Mouse (Mus musculus): ENCODE measurements around the gene Dhx33.

The Dhx33 gene

DNA sequence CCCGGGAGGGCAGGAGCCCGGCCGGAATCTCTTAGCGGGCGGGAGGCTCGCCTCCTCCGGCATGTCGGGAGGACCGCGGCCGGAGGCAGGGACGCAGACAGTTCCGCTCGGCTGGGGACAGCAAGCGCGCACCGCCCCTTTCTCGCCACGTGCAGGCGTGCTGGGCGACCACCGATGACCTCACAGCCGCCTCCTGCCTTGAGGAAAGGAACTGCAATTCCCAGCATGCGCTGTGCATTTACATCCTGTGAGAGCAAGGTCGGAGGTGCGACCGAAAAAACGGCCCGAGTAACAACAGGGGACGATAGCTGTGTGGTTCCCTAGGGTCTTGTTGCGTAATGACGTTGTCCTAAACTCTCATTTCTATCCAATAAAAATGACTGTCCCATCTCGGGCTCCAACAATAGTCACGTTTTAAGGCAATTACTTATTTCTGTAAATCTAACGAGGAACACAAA is at the start of gene Dhx33:
Dhx33 (minus strand) TSS at position 122 of the 458 bp plus-strand sequence.
- peak; percentile 95 for DNase-seq

- DNase-seq, result no peak
Observed at GRCm38 (mm10) chr11:71052554-71052953, 48.3 kb upstream of the Dhx33 start.

- no peak for DNase-seq
Observed at GRCm38 (mm10) chr11:71039526-71040298, 35.5 kb upstream of the Dhx33 start.

DNA sequence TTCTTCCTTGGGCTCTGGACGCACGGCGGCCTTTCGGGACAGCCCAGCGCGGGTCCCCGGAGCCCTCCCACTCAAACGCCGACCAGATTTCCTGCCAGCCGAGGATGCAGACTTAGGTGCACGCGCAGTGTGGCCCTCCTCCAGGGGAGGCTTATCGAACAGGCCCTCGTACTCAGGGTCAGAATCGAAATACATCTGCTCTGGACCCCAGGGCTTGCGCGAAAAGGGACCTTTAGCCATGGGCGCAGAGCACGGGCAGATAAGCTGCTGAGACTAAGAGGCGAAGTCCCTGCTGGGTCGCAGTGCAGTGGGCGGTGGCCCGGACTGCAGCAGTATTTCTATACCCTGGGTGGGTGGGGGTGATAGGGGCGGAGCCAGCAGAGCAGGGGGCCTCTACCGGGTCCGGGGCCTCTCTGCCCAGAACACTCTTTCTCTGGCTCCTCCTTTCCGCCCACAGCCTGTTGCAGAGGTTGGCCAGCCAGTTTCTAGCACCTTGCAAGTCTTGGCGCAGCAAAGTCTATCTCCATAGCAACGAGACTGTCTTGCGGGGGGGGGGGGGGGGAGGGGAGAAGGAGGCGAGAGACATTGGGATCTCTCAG is 29.0 kb upstream of the Dhx33 start, which contains the start of gene 6330403K07Rik:
6330403K07Rik (minus strand) TSS at position 351 of the 599 bp plus-strand sequence.
- no peak for DNase-seq

DNA sequence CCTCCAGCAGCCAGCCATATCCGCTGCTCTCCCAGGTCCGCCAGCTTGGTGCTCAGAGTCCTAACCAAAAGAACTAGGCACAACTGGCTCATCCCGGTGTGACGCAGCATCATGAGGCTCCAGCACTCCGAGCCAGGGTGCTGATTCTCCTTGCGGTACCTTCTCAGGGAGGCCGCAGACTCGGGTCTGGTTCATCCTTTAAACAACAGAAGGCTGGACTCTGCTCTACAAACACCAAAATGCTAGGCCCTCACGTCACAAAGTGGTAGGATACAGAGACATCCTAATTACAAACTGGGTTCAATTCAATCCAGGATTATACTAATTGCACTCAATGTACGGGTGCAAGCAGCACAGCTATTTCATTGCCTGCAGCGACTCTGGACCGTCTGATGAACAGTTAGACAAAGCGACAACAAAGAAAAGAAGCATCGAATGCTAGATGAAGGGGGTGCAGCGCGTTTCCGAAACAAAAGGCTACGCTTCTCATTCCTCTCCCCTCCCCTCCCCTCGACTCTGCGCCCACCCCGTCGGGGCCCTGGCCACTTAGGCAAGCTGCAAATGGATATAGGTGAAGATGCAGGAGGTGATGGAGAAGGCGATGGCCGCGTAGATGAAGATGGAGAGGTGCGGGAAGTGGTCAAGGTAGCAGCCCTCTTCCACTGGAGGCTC is 28.4 kb upstream of the Dhx33 start:
- DNase-seq, result no peak

DNA sequence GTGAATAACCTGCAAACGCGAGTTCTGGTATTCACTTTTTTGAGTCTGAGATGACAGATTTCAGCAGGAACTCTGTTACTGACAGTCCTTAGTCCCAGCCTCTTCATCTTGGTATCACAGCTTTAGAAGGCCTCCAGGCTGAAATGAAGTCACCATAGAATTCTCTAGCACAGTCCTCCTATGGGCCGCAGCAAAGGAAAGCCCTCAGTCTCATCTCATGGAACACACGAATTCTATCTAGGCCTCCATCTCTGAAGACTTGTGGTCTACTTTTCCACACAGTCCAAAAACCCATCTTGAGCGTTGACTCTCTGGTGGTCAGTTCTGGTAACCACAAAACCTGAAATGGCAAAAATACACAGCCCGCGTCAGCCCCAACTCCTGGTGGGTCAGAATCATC is 27.8 kb upstream of the Dhx33 start:
- DNase-seq, result no peak

DNA sequence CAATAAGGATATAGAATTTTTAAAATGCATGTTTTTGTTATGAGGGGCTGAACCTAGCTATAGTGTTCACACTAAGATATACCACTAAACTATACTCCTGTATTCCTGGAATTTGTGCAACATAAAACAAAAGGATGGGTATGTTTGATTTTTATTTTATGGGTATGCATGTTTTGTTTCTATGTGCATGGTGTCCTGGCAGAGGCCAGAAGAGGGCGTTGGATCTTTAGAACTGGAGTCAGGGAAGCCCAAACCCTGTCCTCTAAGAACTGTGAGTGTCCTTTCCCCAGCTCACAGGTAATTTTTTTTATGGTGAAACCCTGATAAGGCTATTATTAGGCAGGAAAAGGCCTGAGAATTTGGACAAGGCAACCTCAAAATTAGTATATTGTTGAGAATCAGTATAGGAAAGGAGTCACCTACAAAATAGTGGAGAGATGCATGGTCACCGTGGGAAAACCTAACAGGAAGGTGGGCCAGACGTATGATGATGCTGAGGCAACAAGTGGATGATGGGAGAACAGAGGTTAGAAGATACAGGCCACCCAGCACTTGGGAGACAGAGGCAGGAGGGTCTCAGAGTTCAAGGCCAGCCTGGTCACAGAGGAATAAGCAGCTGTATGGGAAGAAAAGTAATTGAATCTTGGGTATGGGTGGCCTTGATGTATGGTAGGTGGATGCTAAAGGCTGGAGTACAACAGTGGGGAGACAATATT is 25.3 kb upstream of the Dhx33 start:
- DNase-seq, result no peak

DNA sequence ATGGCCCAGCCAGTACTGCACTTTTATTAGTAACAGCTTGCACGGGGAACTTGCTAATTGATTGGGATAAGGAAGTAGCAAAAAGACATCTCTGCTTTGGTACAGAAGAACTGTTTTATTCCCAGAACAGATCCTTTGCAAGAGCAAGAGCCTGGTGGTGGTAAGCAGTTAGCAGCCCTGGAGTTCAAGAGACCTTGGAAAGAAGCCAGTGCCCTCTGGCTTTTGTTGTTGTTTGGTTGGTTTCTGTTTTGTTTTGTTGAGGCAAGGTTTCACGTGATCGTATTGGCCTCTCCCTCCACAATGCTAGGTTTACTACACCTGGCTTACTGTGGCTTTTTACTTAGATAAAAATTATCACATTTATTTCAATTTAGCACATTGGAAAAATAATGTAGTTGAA is 24.0 kb upstream of the Dhx33 start:
- no peak for DNase-seq

DNA sequence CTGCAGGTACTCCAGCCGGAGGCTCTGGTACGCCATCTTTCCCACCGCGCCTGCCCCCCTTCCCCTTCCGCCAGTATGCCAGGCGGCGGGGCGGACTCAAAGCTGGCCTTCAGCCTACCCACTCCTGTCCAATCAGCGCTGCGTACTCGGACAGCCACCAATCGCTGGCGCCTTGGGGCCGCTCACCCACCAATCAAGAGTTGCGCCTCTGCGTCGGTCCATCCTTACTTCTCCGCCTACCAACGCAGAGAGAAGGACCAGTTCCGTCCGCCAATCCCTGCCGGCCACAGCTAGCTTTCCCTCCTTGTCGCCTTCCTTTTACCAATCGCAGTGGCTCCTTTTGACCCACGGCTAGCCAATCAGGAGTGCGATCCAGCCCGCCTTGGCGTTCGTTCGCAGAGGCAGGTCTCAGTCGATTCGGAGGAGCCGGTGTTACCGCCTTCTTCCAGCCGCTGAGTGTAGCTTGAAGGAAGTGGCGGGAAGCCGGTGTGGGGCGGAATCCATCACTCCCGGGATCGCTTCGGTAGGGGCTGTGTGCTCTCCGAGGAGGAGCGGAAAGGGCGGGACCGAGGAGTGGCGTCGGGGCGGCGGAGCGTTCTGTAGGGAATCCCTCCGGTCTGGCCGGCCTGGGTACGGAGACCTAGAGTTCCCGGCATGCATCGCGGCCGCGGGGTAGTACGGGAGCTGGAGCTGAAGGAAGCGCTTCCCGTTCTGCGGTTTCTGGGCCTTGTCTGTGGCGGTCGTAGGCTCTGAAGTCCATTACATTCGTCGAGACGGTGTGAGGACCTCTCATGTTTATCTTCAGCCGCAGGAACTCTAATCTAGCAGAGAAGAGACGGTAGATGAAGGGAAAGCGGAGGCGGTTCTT is 15.2 kb upstream of the Dhx33 start, which contains the start of the genes Mis12 and Derl2:
Mis12 (plus strand) TSS at position 411 of the 868 bp plus-strand sequence.
Derl2 (minus strand) TSS at position 641 of the 868 bp plus-strand sequence.
- DNase-seq, result peak; percentile 98

DNA sequence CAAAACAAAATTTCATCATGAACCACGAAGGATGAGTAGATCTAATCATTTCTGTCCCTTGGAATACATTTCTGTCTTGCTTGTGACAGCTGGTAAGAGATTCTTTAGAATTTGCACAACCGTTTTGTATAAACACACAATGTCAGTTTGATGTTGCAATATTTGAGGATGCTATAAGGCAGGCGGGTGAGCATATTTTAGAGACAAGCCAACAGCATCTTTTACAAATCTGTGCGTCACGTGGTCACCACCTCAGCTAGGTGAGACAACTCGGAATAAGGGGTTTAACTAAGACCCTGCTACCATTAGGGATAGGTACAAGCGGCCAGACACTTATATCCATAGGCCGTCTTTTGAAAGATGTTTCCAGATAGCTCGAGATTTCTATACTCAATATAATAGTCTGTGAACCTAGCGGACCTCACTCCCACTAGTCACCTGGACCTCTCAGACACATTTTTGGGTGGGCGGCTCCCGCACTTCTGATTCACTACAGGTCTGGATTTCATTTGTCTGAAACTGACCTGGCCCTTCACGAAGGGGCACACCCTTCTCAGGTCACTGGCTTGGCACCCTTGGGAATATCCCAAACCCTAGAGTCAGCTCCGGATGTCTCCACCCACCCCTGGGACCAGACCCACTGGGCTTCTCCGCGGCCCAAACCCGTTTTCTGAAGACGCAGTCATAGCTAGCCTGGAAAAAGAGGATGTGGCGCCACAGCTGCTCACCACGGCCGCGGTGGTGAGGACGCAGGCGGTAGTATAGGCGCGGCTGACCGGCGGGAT is 14.4 kb upstream of the Dhx33 start:
- no peak for DNase-seq

DNA sequence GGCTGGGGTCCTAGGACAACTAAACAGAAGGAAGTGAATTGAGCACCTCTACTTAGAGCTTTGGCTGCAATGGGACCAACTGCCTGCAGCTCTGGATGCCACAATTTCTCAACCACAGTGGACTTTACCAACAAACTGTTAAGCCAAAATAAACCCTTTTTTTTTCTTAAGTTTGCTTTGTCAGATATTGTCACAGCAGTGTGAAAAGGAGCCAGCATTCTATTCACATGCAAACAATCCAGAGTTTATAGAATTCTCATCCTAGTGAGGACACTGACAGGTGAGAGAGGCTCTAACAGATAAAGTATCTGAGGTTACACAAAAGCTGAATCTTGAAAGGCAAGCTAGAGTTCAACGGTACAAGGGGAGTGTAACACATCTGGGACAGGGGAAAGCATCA is 12.8 kb upstream of the Dhx33 start:
- no peak for DNase-seq

- no peak for DNase-seq
Observed at GRCm38 (mm10) chr11:71012743-71013142, 8.5 kb upstream of the Dhx33 start.

GRCm38 (mm10) chr11:71008321-71008720 is 4.1 kb upstream of the Dhx33 start:
- no peak for DNase-seq

- DNase-seq, result no peak
Observed at GRCm38 (mm10) chr11:71007831-71008230, 3.6 kb upstream of the Dhx33 start.

- no peak for DNase-seq
Observed at GRCm38 (mm10) chr11:71007026-71007425, 2.8 kb upstream of the Dhx33 start.

GRCm38 (mm10) chr11:71005046-71005445 is 809 bp upstream of the Dhx33 start:
- no peak for DNase-seq

GRCm38 (mm10) chr11:71003611-71004315 is 474 bp downstream of the Dhx33 start:
- no peak for DNase-seq

- DNase-seq, result no peak
Observed at GRCm38 (mm10) chr11:71001167-71001566, 3.1 kb downstream of the Dhx33 start.

DNA sequence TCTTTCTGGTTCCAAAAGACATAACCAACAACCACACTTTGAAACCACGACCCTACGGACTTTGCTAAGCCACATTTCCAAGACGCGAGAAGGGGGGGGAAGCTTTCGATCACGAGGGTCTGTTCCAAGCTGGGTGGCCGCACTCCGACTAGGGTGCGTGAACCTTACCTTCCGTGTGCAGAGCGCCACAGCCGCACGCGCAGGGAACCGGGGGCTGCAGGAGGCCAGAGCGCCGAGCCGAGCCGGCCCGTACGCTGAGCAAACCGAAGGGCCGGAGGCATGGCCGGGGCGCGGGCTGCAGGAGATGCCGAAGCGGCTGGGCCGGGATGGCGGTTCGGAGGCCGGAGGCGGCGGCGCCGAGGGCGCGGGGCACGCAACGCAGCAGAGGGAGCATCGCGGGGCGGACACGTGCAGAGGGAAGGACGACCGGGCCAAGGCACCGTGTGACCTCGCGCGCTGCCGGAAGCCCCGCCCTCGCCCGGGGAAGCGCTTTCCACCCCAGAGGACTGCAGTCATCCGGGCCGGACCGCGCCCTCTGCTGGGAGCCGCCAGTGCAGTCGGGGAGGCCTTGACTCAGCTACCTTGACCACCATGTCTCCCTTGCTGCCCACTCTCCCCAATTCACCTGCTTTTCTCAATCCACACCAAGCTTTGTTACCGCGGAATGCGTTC is 21.5 kb downstream of the Dhx33 start, which contains the start of gene C1qbp:
C1qbp (minus strand) TSS at position 470 of the 672 bp plus-strand sequence.
- DNase-seq, result peak; percentile 91

DNA sequence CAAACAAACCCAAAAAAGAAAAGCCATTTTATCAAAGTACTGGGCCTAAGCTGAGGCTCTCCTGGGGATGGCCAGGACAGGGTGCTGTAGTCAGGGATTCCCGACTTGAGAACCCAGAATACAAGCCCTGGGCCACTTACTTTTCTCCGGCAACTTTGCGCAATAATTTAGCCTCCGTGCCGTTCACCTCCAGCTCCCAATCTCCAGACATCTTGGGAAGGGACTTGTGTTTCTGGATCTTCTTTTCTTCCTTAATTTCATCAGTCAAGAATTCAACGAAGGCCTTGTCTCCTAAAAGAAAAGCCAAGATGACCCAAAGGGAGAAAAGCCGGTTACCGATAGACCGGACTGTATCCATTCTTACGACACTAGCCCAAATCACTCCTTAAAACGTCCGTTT is 22.2 kb downstream of the Dhx33 start:
- DNase-seq, result no peak

All from cerebellum, adult 11 months (tissue).